9 mouse cellular contexts compared by ENCODE assay signal in genomic region chr6:77724042-77724951, GRCm38 (mm10).
DNase-seq lines count a peak whose midpoint lies in the region; ATAC-seq lines count a peak whose summit lies in the region.
"Had no signal": no experiment of that assay in that cellular context is flagged by ENCODE, and none has a peak within 500 bp of the region (broad histone marks: within the 10 kb centered on the region; RNA-seq: fewer than 3 reads in every experiment).

No protein-coding gene starts in this region.

- DNase-seq in cerebellum, postnatal 36 days = no peak
- DNase-seq in layer of hippocampus, adult 11-12 months (ENCODE audit: low spot score) = peak; percentile 31
- DNase-seq in layer of hippocampus, adult 9-10 months (ENCODE audit: low spot score) = no peak
- peak; percentile 29 for DNase-seq in right cerebral cortex, postnatal 4 days
- DNase-seq in right cerebral cortex, postnatal 14 days = no peak
- peak; percentile 33 for DNase-seq in telencephalon, adult 2 months (ENCODE audit: low read depth, low spot score)
- no peak for DNase-seq in thymus, postnatal 36 days

- ATAC-seq in cerebellum, adult (ENCODE audit: insufficient number of reproducible peaks, low FRiP score, low TSS enrichment) = peak; percentile 46; the same call in 1 of the 2 replicates
- ATAC-seq: intestine, embryonic 16.5 days had no signal

Comparison
In these comparisons a context has a peak if more than half of its experiments do, and no peak if none do; other contexts are left out.
1. DNase-seq: peak in layer of hippocampus, adult 11-12 months (single experiment), right cerebral cortex, postnatal 4 days (single experiment) and telencephalon, adult 2 months (single experiment); none in cerebellum, postnatal 36 days (0 of 2), layer of hippocampus, adult 9-10 months (single experiment), right cerebral cortex, postnatal 14 days (single experiment) and thymus, postnatal 36 days (0 of 2).